Mouse (Mus musculus) G1E (cell line): ENCODE measurements around the gene Tsc22d3.

Experiments
- CTCF ChIP-seq: IDR thresholded peaks from 2 replicates; pipeline ENCODE4 v1.5.1; 2012; ENCODE audit warnings: low read depth, low read length, inconsistent platforms, mixed read lengths
- GATA1 ChIP-seq: IDR thresholded peaks from 2 replicates; pipeline ENCODE4 v1.6.1; 2012; ENCODE audit warnings: borderline replicate concordance, low read length, inconsistent platforms, mixed read lengths
- POLR2AphosphoS5 ChIP-seq: IDR thresholded peaks from 2 replicates; pipeline ENCODE4 v1.6.1; 2012; ENCODE audit warnings: low read depth, low read length, inconsistent platforms; ENCODE audit not compliant: insufficient replicate concordance

- TF ChIP-seq CTCF (no peak), POLR2AphosphoS5 (no peak), GATA1 (no peak)
Measured at GRCm38 (mm10) chrX:140598194-140598849, 2.1 kb downstream of the Tsc22d3 start.
